Mouse (Mus musculus) right cerebral cortex, adult 2 months (tissue): Measurements from ENCODE around the gene Ccnd2.

Experiments used
- DNase-seq, 2 experiments: peaks; one replicate each; pipeline ENCODE4 v3.0.0; 2021 to 2022; ENCODE audit warnings: low spot score in 2 of 2

Ccnd2 gene

DNA sequence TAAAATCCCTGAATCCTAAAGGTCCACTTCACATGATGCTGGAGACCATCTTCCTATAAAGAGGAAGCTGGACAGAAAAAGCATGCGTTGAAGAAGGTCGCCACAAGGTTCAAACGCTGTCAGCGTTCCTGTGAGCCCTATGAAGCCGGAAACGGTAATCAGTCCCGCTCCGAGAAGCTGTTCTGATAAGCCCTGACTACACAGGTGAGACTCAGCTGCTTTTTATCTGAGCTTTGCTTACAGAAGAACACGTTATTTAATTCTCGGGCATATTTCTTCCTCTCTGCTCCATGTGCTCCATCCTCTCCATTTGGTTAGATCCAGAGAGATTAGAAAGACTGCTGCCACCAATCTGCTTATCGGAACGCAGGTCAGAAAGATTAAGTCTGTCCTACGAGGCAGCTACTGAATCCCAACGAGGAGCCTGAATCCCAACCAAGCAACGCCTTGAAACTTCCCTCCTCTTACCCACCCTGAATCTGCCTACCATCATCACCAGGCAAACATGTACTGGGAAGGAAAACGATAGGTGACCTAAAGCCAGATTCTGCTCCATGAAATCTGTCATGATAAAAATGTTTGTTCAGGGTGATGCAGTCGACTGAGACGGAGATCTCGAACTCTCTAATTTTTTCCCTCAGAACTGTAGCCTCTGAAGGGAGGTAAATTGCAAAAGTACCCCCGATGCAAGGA is 43.5 kb downstream of the Ccnd2 start:
- no peak for DNase-seq

DNA sequence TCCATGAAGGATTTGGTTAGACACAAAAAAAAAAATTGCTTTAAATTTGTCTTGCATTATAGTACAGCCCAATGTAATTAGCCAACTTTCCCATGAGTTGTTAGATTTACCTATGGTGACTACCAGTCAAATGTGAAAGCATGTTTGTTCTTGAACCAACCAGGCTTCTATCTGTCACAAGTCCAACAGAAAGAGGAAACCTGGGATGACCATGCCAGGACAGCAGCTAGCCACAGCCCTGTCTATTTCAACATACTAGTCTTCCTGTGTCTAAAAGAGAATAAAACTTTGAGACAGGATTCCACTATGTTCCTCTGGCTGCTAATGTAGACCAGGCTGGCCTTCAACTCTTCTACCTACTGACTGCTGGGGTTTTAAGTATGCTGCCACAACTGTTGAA is 44.6 kb downstream of the Ccnd2 start:
- no peak for DNase-seq

DNA sequence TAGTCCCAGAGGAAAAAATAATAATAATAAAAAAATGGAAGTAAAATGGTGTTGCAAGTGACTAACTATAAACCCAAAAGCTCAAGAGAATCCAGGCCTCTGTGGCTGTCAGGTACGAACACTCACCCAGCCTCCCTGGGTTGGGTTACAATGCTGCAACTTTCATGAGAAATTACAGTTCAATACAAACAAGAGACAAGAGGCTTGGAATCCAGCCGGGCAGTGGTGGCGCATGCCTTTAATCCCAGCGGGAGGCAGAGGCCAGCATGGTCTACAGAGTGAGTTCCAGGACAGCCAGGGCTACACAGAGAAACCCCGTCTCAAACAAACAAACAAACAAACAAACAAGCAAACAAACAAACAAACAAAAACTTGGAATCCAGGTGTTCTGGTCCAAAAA is 45.3 kb downstream of the Ccnd2 start:
- no peak for DNase-seq

DNA sequence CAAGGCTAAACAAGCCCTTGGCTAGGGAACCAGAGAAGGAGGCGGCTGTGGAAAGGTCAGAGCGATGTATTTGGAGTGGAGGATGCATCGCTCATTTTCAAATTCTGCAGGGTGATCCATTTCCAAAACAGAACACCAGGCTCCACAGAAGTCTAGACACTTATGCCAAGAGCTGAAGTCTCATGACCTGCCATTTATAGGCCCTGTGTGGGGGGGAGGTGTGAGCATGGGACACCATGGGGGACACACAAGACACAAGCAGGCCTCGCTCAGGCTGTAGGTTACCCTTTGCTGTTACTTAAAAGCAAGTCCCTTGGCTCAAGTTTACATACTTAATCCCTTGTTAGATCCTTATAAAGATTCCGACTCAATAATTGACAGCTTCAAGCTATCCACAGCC is 45.8 kb downstream of the Ccnd2 start:
- peak in 1 of 2 experiments; percentile 17 for DNase-seq

DNA sequence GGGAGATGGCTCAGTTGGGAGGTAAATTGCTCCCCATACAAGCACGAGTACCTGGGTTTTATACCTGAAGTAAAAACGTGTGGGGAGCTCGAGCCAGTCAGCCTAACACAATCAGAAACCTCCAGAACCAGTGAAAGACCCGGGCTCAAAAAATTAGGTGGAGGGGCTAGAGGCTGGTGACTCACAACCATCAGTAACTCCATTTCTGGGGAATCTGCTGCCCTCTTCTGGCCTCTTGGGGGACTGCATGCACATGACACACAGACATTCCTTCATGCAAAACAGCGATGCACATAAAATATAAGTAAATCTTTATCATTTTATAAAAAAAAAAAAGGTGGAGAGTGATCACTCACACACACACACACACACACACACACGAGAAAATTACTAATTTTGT is 46.9 kb downstream of the Ccnd2 start:
- DNase-seq: peak; percentile 32 to 46

DNA sequence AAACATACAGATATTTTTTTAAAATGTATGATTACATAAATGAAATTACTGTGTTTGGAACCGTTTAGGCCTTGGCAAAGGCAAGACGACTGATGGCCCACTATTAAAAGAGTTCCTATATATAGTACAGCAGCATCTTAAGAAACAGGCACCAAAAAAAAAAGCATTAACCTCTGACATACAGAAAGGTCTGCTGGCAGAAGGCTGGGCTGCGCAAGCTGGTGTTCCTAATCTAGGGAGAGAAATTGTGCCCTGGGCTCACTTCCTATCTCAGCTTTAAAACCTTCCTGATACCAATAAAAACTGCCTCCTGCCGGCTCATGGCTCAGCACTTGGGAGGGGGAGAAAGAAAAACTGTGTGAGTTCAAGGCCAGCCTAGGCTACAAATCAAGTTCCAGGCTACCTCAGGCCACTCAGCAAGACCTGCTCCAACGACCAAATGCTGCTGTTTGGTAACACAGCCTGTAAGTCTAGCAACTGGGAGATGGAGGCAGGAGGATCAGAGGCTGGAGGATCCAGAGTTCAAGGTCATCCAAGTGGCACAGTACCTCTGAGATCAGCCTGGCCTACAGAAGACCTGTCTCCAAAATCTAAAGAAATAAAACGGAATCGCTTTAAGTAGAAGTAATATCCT is 47.5 kb downstream of the Ccnd2 start:
- DNase-seq: no peak

DNA sequence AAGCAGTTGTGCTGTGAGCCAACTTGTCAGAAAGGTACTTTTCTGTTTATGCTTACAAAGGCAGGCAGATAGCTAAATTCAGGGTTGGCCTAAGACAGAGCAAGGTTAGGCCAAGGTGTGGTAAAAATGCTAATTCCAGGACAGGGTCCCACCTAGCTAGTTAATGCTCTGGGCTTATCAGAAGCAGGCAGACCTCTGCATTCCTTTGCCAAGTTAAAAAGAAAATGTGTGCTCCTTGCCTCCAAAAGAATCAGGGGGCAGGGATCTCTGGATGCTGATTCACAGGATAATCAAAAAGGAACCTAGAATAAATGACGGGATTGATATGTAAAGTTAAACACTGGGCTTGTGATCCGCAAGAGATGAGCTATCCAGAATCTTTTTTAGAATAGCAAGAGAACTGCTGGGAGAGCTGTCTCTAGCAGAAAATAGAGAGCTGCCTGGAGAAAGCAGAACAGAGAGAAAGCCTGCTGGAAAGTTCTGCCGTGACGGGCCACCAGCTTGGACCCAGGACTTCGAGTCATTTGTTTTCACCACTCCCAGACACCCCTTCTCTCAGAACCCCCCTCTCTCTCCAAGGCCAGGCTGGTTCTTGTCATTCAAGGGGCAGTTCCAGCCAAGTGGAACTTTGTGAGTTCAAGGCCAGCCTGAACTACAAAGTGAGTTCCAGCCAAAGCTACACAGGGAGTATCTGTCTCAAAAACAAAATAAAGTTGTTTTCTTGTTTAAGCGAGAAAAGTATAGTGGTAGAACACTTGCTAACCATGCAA is 48.3 kb downstream of the Ccnd2 start:
- DNase-seq: no peak

DNA sequence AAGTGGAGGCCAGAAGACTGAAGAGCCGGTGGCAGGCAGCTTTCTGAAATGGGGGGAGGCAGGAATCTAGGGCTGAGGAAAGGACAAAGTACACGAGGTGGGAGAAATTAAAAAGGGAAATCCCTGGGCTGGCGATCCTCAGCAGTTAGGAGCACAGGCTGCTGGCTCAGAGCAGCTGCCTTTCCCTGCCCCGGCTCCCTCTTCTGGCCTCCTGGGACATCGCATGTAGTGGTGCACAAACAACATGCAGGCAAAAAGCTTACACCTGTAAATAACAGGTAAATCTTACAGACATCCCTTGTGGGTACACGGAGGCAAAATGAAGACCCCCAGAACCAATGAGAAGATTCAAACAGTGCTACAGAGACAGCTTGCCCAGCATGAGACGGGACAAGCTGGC is 57.4 kb downstream of the Ccnd2 start:
- DNase-seq: peak; percentile 28 to 47

DNA sequence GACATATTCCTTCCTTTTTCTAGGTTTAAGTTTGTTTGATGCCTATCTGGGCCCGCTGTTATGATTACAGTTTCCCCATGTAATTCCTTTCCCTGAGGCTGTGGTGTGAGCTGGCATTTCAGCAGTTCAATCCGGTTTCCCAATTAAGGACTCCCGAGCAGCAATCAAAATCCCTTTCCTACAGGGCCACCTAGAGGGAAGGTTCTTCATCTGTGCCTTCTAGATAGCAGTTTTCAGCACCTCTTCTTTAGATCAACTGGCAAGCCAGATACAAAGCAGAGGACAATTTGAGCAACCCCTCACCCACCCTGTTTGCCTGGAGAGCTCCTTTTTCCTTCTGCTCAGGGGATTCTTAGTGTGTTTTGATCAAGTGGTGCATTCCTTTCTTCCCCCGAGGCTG is 65.3 kb downstream of the Ccnd2 start:
- peak; percentile 59 to 75 for DNase-seq

DNA sequence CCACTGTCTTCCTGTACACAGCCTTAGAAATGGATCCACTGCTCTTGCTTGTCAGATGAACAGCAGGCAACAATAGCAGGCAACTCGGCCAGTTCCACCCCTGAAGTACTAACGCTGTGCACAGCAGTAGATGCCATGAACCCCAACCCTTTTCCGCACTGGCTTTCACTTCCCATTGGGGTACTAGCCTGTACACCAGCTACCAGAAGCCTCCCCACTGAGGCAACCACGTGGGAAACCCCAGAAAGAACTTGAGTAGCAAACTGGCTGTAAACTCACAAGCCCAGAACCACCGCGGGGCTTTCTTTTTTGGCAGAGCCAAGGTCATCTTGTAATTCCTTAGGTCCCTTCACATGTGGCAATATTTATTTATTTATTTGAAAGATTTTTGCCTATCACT is 70.2 kb downstream of the Ccnd2 start:
- DNase-seq: no peak

DNA sequence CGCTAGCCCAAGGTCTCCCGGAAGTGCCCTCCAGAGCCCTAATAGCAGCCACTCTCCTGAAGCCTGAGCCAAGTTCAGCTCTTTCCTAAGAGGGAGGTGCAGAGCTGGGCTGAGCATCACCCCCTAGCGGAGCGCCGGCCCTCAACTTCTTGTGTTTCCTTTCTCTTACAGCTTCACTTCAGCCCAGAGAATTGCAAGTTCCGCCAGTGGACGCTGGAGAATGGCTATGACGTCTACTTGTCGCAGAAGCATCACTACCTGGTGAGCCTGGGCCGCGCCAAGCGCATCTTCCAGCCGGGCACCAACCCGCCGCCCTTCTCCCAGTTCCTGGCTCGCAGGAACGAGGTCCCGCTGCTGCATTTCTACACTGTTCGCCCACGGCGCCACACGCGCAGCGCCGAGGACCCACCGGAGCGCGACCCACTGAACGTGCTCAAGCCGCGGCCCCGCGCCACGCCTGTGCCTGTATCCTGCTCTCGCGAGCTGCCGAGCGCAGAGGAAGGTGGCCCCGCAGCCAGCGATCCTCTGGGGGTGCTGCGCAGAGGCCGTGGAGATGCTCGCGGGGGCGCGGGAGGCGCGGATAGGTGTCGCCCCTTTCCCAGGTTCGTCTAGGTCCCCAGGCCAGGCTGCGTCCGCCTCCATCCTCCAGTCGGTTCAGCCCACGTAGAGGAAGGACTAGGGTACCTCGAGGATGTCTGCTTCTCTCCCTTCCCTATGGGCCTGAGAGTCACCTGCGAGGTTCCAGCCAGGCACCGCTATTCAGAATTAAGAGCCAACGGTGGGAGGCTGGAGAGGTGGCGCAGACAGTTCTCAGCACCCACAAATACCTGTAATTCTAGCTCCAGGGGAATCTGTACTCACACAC is 71.9 kb downstream of the Ccnd2 start:
- peak; percentile 80 to 85 for DNase-seq
